8 mouse cellular contexts compared by ENCODE assay signal in genomic region chr10:86498051-86498672, GRCm38 (mm10). TPM values are rescaled to one million over a fixed set of nuclear protein-coding genes. Genes with fewer than 3 reads are reported as not detected.
A peak's percentile ranks its signal among the peaks of the same experiment; 100 is the strongest.
DNase-seq lines count a peak whose midpoint lies in the region; ATAC-seq and TF ChIP-seq lines count a peak whose summit lies in the region.

No protein-coding gene starts in this region.

- no peak for TF ChIP-seq POLR2A in cerebellum, adult 2 months (IDR thresholded peaks at IDR 0.05; ENCODE audit: borderline replicate concordance, insufficient read depth, low read length)
- TF ChIP-seq POLR2A in testis, adult 2 months (IDR thresholded peaks at IDR 0.05; ENCODE audit: control insufficient read depth, low read depth, low read length): no peak

- H3K4me3 ChIP-seq in cerebellum, adult 2 months (replicated peaks; ENCODE audit: insufficient read depth, low read depth, low read length): peak overlapping the region; percentile 86
- peak overlapping the region; percentile 65 for H3K4me3 ChIP-seq in intestine, embryonic 16.5 days (ENCODE audit: low read length)
- H3K4me3 ChIP-seq in midbrain, embryonic 11.5 days (ENCODE audit: low read depth, low read length): peak overlapping the region; percentile 62
- peak overlapping the region; percentile 79 for H3K4me3 ChIP-seq in testis, adult 2 months (ENCODE audit: control insufficient read depth, low read depth, low read length)

- ATAC-seq in intestine, embryonic 16.5 days: peak; percentile 89
- ATAC-seq in midbrain, embryonic 11.5 days (ENCODE audit: low FRiP score): peak; percentile 83

- peak overlapping the region; percentile 70 for H3K4me2 ChIP-seq in intestine, embryonic 16.5 days (ENCODE audit: low read depth, low read length)
- H3K4me2 ChIP-seq in midbrain, embryonic 11.5 days: peak overlapping the region; percentile 80

- peak overlapping the region; percentile 47 for H3K27ac ChIP-seq in cerebellum, adult 2 months (ENCODE audit: insufficient read depth, low read length)
- peak overlapping the region; percentile 76 for H3K27ac ChIP-seq in intestine, embryonic 16.5 days (ENCODE audit: low read length)
- H3K27ac ChIP-seq in midbrain, embryonic 11.5 days (ENCODE audit: low read depth, low read length): no peak overlapping the region
- H3K27ac ChIP-seq in testis, adult 2 months (ENCODE audit: control insufficient read depth, insufficient read depth, low read depth, low read length): no peak overlapping the region

- no peaks in the 10 kb centered on the region for H3K27me3 ChIP-seq in cerebellum, adult 2 months (ENCODE audit: control insufficient read depth, insufficient read depth, low read length)
- H3K27me3 ChIP-seq in intestine, embryonic 16.5 days (replicated peaks; ENCODE audit: control insufficient read depth, insufficient read depth, low read length): no peaks in the 10 kb centered on the region
- H3K27me3 ChIP-seq in midbrain, embryonic 11.5 days (ENCODE audit: control insufficient read depth, insufficient read depth, low read length): no peaks in the 10 kb centered on the region
- no peaks in the 10 kb centered on the region for H3K27me3 ChIP-seq in testis, adult 2 months (ENCODE audit: control insufficient read depth, insufficient read depth, low read length)

- DNase-seq in gastrocnemius, adult 18-20 months (ENCODE audit: low spot score): peak; percentile 2
- no peak for DNase-seq in gastrocnemius, postnatal 25 days
- DNase-seq in cerebellum, adult 2 months: peak in 1 of 2 experiments; percentile 73
- DNase-seq in frontal cortex, postnatal 14 days (ENCODE audit: low spot score in 2 of 2): peak; percentile 34 to 51
- DNase-seq in left cerebral cortex, postnatal 25 days (ENCODE audit: low spot score in 2 of 2): peak; percentile 68 to 85
- no peak for DNase-seq in midbrain, embryonic 11.5 days (ENCODE audit: low spot score, missing footprints)

- no peaks in the 10 kb centered on the region for H3K36me3 ChIP-seq in intestine, embryonic 16.5 days (ENCODE audit: control insufficient read depth, insufficient read depth, low read length)
- no peaks in the 10 kb centered on the region for H3K36me3 ChIP-seq in midbrain, embryonic 11.5 days (ENCODE audit: control insufficient read depth, insufficient read depth, low read length)
- no peaks in the 10 kb centered on the region for H3K36me3 ChIP-seq in testis, adult 2 months (ENCODE audit: control insufficient read depth, insufficient read depth, low read length)

- H3K4me1 ChIP-seq in cerebellum, adult 2 months (ENCODE audit: control insufficient read depth, insufficient read depth, low read length): peaks cover 7% of the 10 kb centered on the region
- peaks cover 9% of the 10 kb centered on the region; the same call in 1 of the 2 replicates for H3K4me1 ChIP-seq in intestine, embryonic 16.5 days (ENCODE audit: control insufficient read depth, insufficient read depth, low read length)
- peaks cover 5% of the 10 kb centered on the region; the same call in 1 of the 2 replicates for H3K4me1 ChIP-seq in midbrain, embryonic 11.5 days (ENCODE audit: control insufficient read depth, insufficient read depth, low read length)
- H3K4me1 ChIP-seq in testis, adult 2 months (ENCODE audit: control insufficient read depth, insufficient read depth, low read length): peaks cover 5% of the 10 kb centered on the region

- H3K9ac ChIP-seq in intestine, embryonic 16.5 days (ENCODE audit: low read depth, low read length): peak overlapping the region; percentile 71
- H3K9ac ChIP-seq in midbrain, embryonic 11.5 days (ENCODE audit: low read length): peak overlapping the region; percentile 89

- intact Hi-C loops in left cerebral cortex, postnatal 25 days (cut with DNase I): loop anchor here (1.0 to 2.0 kb wide), 2 partner anchors 17 to 24 kb away; no protein-coding TSS in a partner anchor

- H3K9me3 ChIP-seq in intestine, embryonic 16.5 days (ENCODE audit: control insufficient read depth, low read length): no peaks in the 10 kb centered on the region
- no peaks in the 10 kb centered on the region for H3K9me3 ChIP-seq in midbrain, embryonic 11.5 days (ENCODE audit: control insufficient read depth, low read length)

- WGBS in cerebellum, adult 2 months: under 1% methylated on average over 12 of the region's 12 CpGs
- 1% methylated on average over 12 of the region's 12 CpGs for WGBS in intestine, embryonic 16.5 days
- 4% methylated on average over 12 of the region's 12 CpGs for whole genome bisulfite sequencing in midbrain, embryonic 11.5 days

- TF ChIP-seq CTCF in cerebellum, adult 2 months (IDR thresholded peaks at IDR 0.05; ENCODE audit: borderline replicate concordance, insufficient read depth, low read depth, low read length): no peak
- TF ChIP-seq CTCF in testis, adult 2 months (IDR thresholded peaks at IDR 0.05; ENCODE audit: control insufficient read depth, insufficient read depth, insufficient replicate concordance, low read depth, low read length): no peak

RNA-seq across cellular contexts. Expression of gene Syn3, which starts 0.5 kb away (rescaled TPM):
- under 1 TPM; 0.30 to 0.31 TPM for total RNA-seq in gastrocnemius, adult 18-20 months (2021)
- total RNA-seq in gastrocnemius, postnatal 25 days (2021): under 1 TPM; 0.23 to 0.43 TPM
- polyA plus RNA-seq in cerebellum, adult 2 months (2012; rRNA removed): 9.5 and 10.6 TPM in 2 replicates
- polyA plus RNA-seq in intestine, embryonic 16.5 days (2015; fragmentation: Nextera tagmentation; extraction: Ambion mirVana): 2.3 and 2.9 TPM in 2 replicates
- 10 to 100 TPM; 26.1 to 31.8 TPM for total RNA-seq in left cerebral cortex, postnatal 25 days (2021)
- polyA plus RNA-seq in midbrain, embryonic 11.5 days (2014; fragmentation: Nextera tagmentation; extraction: Ambion mirVana): 4.4 and 4.5 TPM in 2 replicates
- polyA plus RNA-seq in testis, adult 2 months (2012; rRNA removed): 0.47 and 0.84 TPM in 2 replicates

Comparison
In these comparisons a context has a peak if more than half of its experiments do, and no peak if none do; other contexts are left out.
1. DNase-seq: peak in gastrocnemius, adult 18-20 months (single experiment), frontal cortex, postnatal 14 days (2 of 2) and left cerebral cortex, postnatal 25 days (2 of 2); none in gastrocnemius, postnatal 25 days (single experiment) and midbrain, embryonic 11.5 days (single experiment).
2. H3K27ac ChIP-seq: peak in cerebellum, adult 2 months (single experiment) and intestine, embryonic 16.5 days (single experiment); none in midbrain, embryonic 11.5 days (single experiment) and testis, adult 2 months (single experiment).
3. Peak in every context shown above with its lines, with median percentiles within 50 percentile points of each other: H3K4me3 ChIP-seq.